Mouse (Mus musculus): Measurements from ENCODE around the gene Tanc1. TPM values are rescaled to one million over a fixed set of nuclear protein-coding genes. Genes with fewer than 3 reads are reported as not detected.

Gene Tanc1
- total RNA-seq, 2 experiments from 2014 or later, result 18.9 to 31.4 TPM

DNA sequence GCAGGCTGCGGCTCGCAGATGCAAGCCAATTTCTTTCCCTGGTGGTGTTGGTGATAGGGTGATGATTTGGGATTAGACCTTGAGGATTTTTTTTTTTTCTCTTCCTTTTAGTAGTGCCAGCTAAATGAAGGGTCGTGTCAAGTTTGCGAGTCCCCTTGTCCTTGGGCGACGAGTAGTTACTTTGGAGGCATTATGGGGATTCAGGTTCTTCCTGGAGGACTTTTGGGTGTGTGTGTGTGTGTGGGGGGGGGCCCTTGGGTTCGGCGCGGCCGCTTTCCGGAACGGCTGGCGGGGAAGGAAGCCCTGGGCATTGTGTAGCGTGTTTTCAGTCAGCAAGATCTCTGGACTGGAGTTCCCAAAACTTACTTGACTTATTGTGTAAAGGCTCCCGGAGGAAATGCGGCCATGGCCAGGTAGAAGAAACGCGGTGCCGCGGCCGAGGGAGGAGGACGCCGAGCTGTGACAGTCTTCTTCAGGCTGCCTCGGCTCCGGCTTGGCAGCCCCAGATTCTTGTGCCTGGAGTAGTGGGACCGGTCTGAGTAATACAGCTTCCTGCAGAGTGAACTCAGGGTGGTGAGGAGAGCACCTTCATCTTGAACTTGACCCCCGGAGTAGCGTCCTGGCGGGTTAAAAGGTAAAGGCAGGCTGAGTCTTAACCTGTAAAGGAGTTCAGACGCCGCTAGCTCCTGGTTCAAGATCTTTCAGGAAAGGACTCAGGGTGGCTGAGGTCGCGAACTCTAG is 1.1 kb downstream of the Tanc1 start:
- DNase-seq, result peak; percentile 55

GRCm38 (mm10) chr2:59613474-59614019 is 1.7 kb downstream of the Tanc1 start:
- peak; percentile 32 for DNase-seq

DNA sequence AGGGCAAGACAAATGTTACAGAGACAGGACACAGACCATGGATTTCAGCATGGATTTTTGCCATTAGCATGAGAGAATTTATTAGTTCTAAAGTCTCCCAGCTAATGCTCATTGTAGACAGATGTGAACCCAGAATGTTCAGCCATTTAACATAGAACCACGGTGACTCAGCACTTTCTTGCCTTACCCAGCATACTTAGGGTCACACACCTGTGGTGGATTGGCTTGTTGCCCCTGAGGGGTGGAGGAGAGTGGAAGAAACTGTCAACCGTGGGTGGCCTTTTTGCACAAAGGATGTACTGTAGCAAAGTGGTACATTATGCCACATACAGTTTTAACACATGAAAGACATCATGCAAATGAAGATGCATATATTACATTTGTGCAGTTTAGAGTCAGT is 5.0 kb downstream of the Tanc1 start:
- no peak for DNase-seq

- DNase-seq, result no peak
These were observed 7.2 kb downstream of the Tanc1 start for GRCm38 (mm10) chr2:59618996-59619395.

DNA sequence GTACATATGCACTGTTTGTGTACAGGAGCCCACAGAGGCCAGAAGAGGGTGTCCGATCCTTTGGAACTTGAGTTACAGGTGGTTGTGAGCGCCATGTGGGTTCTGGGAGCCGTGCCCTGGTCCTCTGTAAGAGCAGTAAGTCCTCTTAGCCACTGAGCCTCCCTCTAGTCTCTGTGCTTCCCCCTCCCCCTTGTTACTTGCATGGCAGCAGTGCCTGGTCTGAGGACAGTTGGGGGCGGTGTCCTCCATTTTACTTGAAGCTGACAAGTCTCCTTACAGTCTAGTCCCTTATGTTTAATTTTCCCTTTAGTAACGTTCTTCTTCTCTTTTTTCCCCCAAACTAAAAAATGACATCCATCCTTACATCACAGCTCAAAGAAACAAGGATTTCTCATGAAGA is 8.8 kb downstream of the Tanc1 start:
- no peak for DNase-seq

DNA sequence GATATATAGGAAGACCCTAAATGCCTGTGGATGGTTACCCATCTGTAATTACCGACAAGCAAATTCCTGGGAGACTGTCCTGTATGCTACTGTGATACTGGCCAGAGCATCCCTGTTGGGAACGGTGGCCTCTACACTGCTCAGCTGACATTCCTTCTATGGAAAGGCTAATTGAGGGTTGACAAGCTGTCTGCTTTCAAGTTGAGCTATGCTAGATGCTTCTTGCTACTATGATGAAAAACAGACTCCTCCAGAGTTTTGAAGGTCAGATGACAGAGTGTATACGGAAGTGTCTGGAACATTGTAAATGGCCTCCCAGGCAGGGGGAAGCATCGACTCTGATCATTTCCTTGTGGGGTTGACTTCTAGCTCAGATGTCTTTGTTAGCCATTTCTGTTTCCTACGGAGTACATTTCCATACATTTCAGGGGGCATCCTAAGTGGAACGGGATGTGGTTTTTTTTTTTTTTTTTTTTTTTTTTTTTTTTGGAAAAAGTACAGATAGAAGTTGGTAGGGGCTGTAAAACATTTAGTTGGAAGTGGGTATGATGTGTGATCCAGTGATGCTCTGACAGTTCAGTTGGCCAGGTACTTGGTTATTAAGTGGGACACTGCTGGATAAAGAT is 10.8 kb downstream of the Tanc1 start:
- no peak for DNase-seq

- DNase-seq, result no peak
These were observed 12.0 kb downstream of the Tanc1 start for GRCm38 (mm10) chr2:59623858-59624257.

GRCm38 (mm10) chr2:59625416-59625815 is 13.6 kb downstream of the Tanc1 start:
- no peak for DNase-seq

GRCm38 (mm10) chr2:59625927-59626326 is 14.1 kb downstream of the Tanc1 start:
- DNase-seq, result no peak

DNA sequence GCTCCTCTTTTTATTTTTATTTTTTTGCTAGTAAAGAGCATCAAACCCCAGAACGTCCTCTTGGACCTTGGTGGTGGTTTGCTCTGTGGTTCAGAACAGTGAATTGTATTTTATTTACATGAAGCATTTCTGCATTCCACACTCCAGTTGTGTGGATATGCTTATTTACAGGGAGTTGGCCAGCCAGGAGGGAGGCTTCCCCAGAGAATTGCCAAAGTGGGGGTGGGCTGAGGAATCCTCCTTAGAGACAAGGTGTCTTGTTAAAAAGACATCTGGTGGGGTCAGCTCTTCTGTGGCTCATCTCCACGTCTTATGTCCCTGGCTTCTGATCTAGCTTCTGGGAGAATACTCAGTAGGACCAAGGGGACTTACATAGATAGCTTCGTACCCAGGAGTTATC is 14.6 kb downstream of the Tanc1 start:
- no peak for DNase-seq

DNA sequence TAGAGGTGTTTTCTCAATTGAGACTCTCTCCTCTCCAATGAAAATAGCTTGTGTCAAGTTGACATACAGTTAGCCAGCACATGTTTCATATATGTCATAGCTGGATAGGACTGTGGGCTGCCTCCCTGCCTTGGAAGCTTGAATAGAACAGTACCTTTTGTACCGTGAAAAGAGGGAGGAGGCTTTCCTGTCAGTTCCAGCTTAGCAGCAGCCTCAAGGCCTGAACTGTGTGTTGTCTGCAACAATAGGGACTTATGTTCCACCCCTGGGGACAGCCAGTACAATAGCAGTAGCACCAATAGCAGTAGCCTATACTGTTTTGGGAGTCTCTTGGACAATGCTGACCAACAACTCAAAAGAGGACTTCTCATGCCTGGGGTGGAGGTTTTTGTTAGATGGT is 15.7 kb downstream of the Tanc1 start:
- no peak for DNase-seq

- peak; percentile 75 for DNase-seq
These were observed 16.4 kb downstream of the Tanc1 start for GRCm38 (mm10) chr2:59628057-59628901.

GRCm38 (mm10) chr2:59629829-59630228 is 18.0 kb downstream of the Tanc1 start:
- DNase-seq, result peak; percentile 71

- no peak for DNase-seq
These were observed 19.6 kb downstream of the Tanc1 start for GRCm38 (mm10) chr2:59631406-59631805.

DNA sequence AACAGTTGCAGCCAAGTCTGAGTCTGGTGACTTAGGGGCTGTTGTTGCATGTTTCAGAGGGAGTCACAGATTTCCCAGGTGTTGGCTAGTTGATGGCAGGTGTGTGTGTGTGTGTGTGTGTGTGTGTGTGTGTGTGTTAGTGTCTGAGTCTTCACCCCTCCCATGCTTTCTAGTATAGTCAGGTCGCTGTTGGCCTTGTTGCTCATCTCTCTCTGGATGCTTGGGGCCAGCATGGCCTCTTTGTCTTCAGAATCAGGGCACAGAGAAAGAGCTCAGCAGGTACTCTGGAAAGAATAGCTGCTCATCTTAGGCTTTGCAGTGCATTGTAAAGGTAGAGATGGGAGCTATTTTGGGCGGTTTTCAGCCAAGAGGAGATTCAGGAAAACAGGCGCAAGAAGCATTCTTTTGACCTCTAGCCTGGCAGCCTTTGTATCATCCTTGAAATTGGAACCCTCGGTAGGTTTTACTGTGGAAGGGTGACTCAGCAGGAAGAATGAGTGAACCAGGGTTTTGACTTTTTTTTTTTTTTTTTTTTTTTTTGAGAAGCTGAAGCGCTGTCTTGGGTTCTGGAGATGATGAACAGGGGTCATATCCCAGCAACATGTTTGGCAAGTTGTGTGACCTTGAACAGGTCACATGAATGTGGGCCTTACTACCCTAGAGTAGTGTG is 22.1 kb downstream of the Tanc1 start:
- no peak for DNase-seq

GRCm38 (mm10) chr2:59637040-59637785 is 25.4 kb downstream of the Tanc1 start:
- no peak for DNase-seq

GRCm38 (mm10) chr2:59642722-59643121 is 30.9 kb downstream of the Tanc1 start:
- DNase-seq, result no peak

- peak; percentile 15 for DNase-seq
These were observed 33.0 kb downstream of the Tanc1 start for GRCm38 (mm10) chr2:59644816-59645215.

DNA sequence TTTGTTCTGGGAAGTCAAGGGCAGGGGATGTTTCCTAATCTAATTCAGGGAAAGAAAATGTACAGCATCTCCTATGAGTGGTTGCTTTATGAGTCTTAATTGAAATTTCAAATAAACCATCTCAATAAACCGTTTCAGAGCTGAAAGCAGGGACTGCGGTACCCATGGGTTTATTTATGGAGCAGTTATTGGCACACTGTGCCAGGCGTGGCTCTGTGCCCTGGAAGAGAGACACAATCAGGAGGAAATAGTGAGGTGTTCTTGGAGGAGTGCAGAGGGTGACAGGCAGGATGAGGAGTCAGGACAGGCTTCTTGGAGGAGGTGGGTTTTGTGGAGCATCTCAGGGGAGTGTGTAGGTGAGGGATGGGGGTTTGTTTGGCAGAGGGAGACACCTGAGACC is 33.7 kb downstream of the Tanc1 start:
- peak; percentile 47 for DNase-seq

DNA sequence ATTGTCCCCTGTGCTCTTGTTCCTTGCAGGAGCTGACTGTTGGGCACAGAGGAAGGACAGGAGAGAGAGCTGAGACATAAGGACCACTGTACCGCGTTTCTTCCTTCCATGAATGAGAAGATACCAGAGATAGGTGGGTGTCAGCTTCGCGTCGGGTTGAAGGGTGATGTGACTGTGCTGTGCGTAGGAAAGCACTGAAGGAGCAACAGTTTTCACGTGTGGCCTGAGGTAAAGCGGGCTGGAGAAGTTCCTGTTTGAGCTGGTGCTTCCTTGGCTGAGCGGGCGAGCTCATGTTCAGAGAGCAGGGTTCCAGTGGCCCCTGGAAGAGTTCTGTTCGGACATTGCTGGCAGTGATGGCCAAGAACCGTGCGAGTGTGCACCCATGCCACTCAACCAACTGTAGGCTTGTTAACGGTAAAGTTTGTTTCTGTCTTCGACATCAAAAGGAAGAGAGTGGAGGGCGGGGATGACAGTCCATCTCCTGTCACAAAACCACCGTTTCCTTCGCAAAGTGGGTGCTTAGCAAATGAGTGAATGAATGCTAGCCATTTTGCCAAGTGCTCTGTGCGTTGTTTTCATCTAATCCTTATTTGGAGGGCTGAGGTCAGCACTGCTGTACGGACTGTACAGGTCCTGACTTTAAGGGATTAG is 35.0 kb downstream of the Tanc1 start:
- DNase-seq, result no peak

DNA sequence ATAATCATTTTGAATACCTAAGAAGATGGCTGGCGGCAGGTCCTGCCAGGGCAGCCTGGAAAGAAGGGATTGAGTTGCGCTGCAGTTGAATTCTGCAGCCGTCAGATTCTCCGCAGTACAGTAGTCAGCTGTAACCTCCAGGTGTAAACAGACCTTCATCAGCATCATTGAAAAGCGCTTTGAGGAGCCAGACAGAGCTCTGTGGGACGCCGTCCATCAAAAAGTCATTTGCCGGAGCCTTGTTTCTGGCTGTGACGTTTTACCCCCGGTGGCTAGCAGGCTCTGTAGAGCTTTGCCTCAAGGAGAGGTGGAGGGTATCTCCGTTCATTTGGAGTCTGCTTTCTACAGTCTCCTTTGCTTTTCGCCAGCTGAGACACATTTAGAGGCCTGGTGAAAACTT is 36.6 kb downstream of the Tanc1 start:
- no peak for DNase-seq
